9 mouse cellular contexts compared by ENCODE assay signal in genomic region chr4:148249341-148249740, GRCm38 (mm10). TPM values are rescaled to one million over a fixed set of nuclear protein-coding genes. Genes with fewer than 3 reads are reported as not detected.
DNase-seq lines count a peak whose midpoint lies in the region; ATAC-seq lines count a peak whose summit lies in the region.
"Had no signal": no experiment of that assay in that cellular context is flagged by ENCODE, and none has a peak within 500 bp of the region (broad histone marks: within the 10 kb centered on the region; RNA-seq: fewer than 3 reads in every experiment).

No protein-coding gene starts in this region.

- peak; percentile 9 for DNase-seq in kidney, adult 18-20 months
- no peak for DNase-seq in kidney, postnatal 10 days
- DNase-seq in thymus, postnatal 0 days (ENCODE audit: low spot score): peak; percentile 4
- no peak for DNase-seq in thymus, postnatal 36 days
- peak; percentile 31 for DNase-seq in embryo, embryonic 9.5 days (ENCODE audit: extremely low spot score)
- DNase-seq in yolk sac, embryonic 10.5 days (ENCODE audit: low spot score): peak; percentile 7
- DNase-seq in heart, adult 18-20 months: no peak

- 43% methylated on average over 10 of the region's 10 CpGs for WGBS in intestine, embryonic 16.5 days

- no peak for ATAC-seq in intestine, embryonic 16.5 days

- no peaks in the 10 kb centered on the region for H3K27me3 ChIP-seq in intestine, embryonic 16.5 days (replicated peaks; ENCODE audit: control insufficient read depth, insufficient read depth, low read length)

- H3K36me3 ChIP-seq in intestine, embryonic 16.5 days (ENCODE audit: control insufficient read depth, insufficient read depth, low read length): no peaks in the 10 kb centered on the region

- H3K4me3 ChIP-seq in intestine, embryonic 16.5 days (ENCODE audit: low read length): no peak overlapping the region

- H3K4me2 ChIP-seq in intestine, embryonic 16.5 days (ENCODE audit: low read depth, low read length): no peak overlapping the region

- H3K27ac ChIP-seq in intestine, embryonic 16.5 days (ENCODE audit: low read length): no peak overlapping the region

- no peaks in the 10 kb centered on the region for H3K4me1 ChIP-seq in intestine, embryonic 16.5 days (ENCODE audit: control insufficient read depth, insufficient read depth, low read length)

- no peak overlapping the region for H3K9ac ChIP-seq in intestine, embryonic 16.5 days (ENCODE audit: low read depth, low read length)

- H3K9me3 ChIP-seq in intestine, embryonic 16.5 days (ENCODE audit: control insufficient read depth, low read length): no peaks in the 10 kb centered on the region

RNA-seq across cellular contexts. Expression of gene Disp3, which starts 38.4 kb away (rescaled TPM):
- not detected in 2 replicates for polyA plus RNA-seq in thymus, postnatal 0 days (2015; fragmentation: Nextera tagmentation; extraction: Ambion mirVana)
- not detected for total RNA-seq in heart, adult 18-20 months (2021)
- polyA plus RNA-seq in intestine, embryonic 16.5 days (2015; fragmentation: Nextera tagmentation; extraction: Ambion mirVana): 0.06 and 0.28 TPM in 2 replicates
- total RNA-seq: hematopoietic stem cell, adult 5-6 weeks had no signal

Comparison
In these comparisons a context has a peak if more than half of its experiments do, and no peak if none do; other contexts are left out.
1. DNase-seq: peak in kidney, adult 18-20 months (single experiment), thymus, postnatal 0 days (single experiment), embryo, embryonic 9.5 days (single experiment) and yolk sac, embryonic 10.5 days (single experiment); none in kidney, postnatal 10 days (single experiment), thymus, postnatal 36 days (0 of 2) and heart, adult 18-20 months (0 of 2).